Mouse (Mus musculus) stomach, embryonic 14.5 days (tissue): ENCODE measurements around the gene Ahcy. TPM values are rescaled to one million over a fixed set of nuclear protein-coding genes. Genes with fewer than 3 reads are reported as not detected.

Experiments used
- ATAC-seq: fragments of 200-750 bp; cut with Nextera tagmentation; 2 replicates; pipeline ENCODE4 v1.8.0; 2017; ENCODE audit warnings: low read depth, moderate TSS enrichment; ENCODE audit not compliant: insufficient number of reproducible peaks, insufficient read depth, low FRiP score
- H3K27ac ChIP-seq: fragments of 300-500 bp; sonication (generic); 2 replicates; pipeline ENCODE4 v1.5.1; 2014; ENCODE audit warnings: mild to moderate bottlenecking, low read length, moderate library complexity, mixed read lengths
- H3K27me3 ChIP-seq: fragments of 300-500 bp; sonication (generic); 2 replicates; pipeline ENCODE4 v1.6.1; 2014; ENCODE audit warnings: low read length, control low read depth, mixed read lengths; ENCODE audit not compliant: control insufficient read depth, insufficient read depth
- H3K36me3 ChIP-seq: fragments of 300-500 bp; sonication (generic); 2 replicates; pipeline ENCODE4 v1.6.1; 2014; ENCODE audit warnings: mild to moderate bottlenecking, control low read depth, low read length, moderate library complexity, mixed read lengths; ENCODE audit not compliant: control insufficient read depth, insufficient read depth
- H3K4me1 ChIP-seq: fragments of 300-500 bp; sonication (generic); 2 replicates; pipeline ENCODE4 v1.6.1; 2014; ENCODE audit warnings: low read length, control low read depth, mixed read lengths; ENCODE audit not compliant: control insufficient read depth, insufficient read depth
- H3K4me2 ChIP-seq: fragments of 300-500 bp; sonication (generic); replicated peaks from 2 replicates; pipeline ENCODE4 v1.6.1; 2014; ENCODE audit warnings: low read depth, low read length, control low read depth
- H3K4me3 ChIP-seq: fragments of 300-500 bp; sonication (generic); 2 replicates; pipeline ENCODE4 v1.5.1; 2014; ENCODE audit warnings: low read depth, low read length, control low read depth
- H3K9ac ChIP-seq: fragments of 300-500 bp; sonication (generic); replicated peaks from 2 replicates; pipeline ENCODE4 v1.6.1; 2014; ENCODE audit warnings: low read depth, mild to moderate bottlenecking, control low read depth, low read length, moderate library complexity, mixed read lengths
- H3K9me3 ChIP-seq: fragments of 300-500 bp; sonication (generic); 2 replicates; pipeline ENCODE4 v1.6.1; 2016; ENCODE audit warnings: low read depth, low read length, control low read depth; ENCODE audit not compliant: control insufficient read depth
- WGBS: fragments of 180-500 bp; shearing (Covaris S2); extraction: QIAGEN DNeasy Blood & Tissue Kit; methylation state at CpG from one replicate; pipeline ENCODE4 v1.1.7; 2014; 5-methylcytosine and 5-hydroxymethylcytosine counted together
- polyA plus RNA-seq: library from polyadenylated mRNA; unstranded; fragments of >200 nt; fragmentation: Nextera tagmentation; extraction: Ambion mirVana; gene quantifications from 2 replicates; pipeline ENCODE4 v1.2.1, GENCODE M21; 2014

Ahcy gene
- polyA plus RNA-seq, 1 experiment from 2014 or later = 71.9 TPM

- no peaks in the 10 kb centered on the region for H3K27me3 ChIP-seq
Observed at GRCm38 (mm10) chr2:155098720-155099380, 24.6 kb upstream of the Ahcy start.

GRCm38 (mm10) chr2:155093418-155093817 lies 19.1 kb upstream of the Ahcy start:
- 46% methylated on average over 4 of the region's 4 CpGs for WGBS
- no peak for ATAC-seq
- no peaks in the 10 kb centered on the region for H3K27me3 ChIP-seq
- H3K36me3 ChIP-seq = no peaks in the 10 kb centered on the region
- H3K27ac ChIP-seq = no peak overlapping the region
- no peaks in the 10 kb centered on the region for H3K9me3 ChIP-seq
- no peak overlapping the region for H3K4me3 ChIP-seq
- H3K4me1 ChIP-seq = 0 out of 2 replicates have a peak, but pooled peaks cover 4% of the 10 kb centered on the region
- no peak overlapping the region for H3K4me2 ChIP-seq
- no peak overlapping the region for H3K9ac ChIP-seq

More at GRCm38 (mm10) chr2:155098720-155099380, 24.6 kb upstream of the Ahcy start:
- WGBS = 87% methylated on average over 9 of the region's 9 CpGs
- Histone ChIP-seq H3K27ac (no peak overlapping the region), H3K4me3 (no peak overlapping the region), H3K9ac (no peak overlapping the region), H3K4me2 (no peak overlapping the region), H3K4me1 (no peaks in the 10 kb centered on the region), H3K36me3 (no peaks in the 10 kb centered on the region), H3K9me3 (no peaks in the 10 kb centered on the region)
- ATAC-seq = no peak

GRCm38 (mm10) chr2:155091743-155092075 lies 17.4 kb upstream of the Ahcy start:
- H3K4me1 ChIP-seq = 0 out of 2 replicates have a peak, but pooled peaks cover 4% of the 10 kb centered on the region
- H3K27me3 ChIP-seq = no peaks in the 10 kb centered on the region
- no peak overlapping the region for H3K4me3 ChIP-seq
- H3K27ac ChIP-seq = no peak overlapping the region
- H3K9ac ChIP-seq = no peak overlapping the region
- WGBS = 83% methylated on average over 3 of the region's 3 CpGs
- no peaks in the 10 kb centered on the region for H3K9me3 ChIP-seq
- H3K36me3 ChIP-seq = no peaks in the 10 kb centered on the region
- H3K4me2 ChIP-seq = no peak overlapping the region
- no peak for ATAC-seq

- H3K4me1 ChIP-seq = 0 out of 2 replicates have a peak, but pooled peaks cover 4% of the 10 kb centered on the region
- H3K4me3 ChIP-seq = no peak overlapping the region
- no peak for ATAC-seq
- WGBS = 54% methylated on average over 13 of the region's 13 CpGs
- no peaks in the 10 kb centered on the region for H3K36me3 ChIP-seq
- no peaks in the 10 kb centered on the region for H3K9me3 ChIP-seq
- no peak overlapping the region for H3K4me2 ChIP-seq
- no peak overlapping the region for H3K27ac ChIP-seq
- no peaks in the 10 kb centered on the region for H3K27me3 ChIP-seq
- no peak overlapping the region for H3K9ac ChIP-seq
Observed at GRCm38 (mm10) chr2:155090909-155091742, 16.8 kb upstream of the Ahcy start.

- 63% methylated on average over 6 of the region's 6 CpGs for WGBS
- Histone ChIP-seq H3K4me3 (no peak overlapping the region), H3K4me2 (no peak overlapping the region), H3K9me3 (no peaks in the 10 kb centered on the region), H3K27ac (no peak overlapping the region), H3K9ac (no peak overlapping the region), H3K27me3 (no peaks in the 10 kb centered on the region), H3K36me3 (no peaks in the 10 kb centered on the region), H3K4me1 (0 out of 2 replicates have a peak, but pooled peaks cover 4% of the 10 kb centered on the region)
- ATAC-seq = no peak
Observed at GRCm38 (mm10) chr2:155088264-155088663, 14.0 kb upstream of the Ahcy start.

- H3K27me3 ChIP-seq = no peaks in the 10 kb centered on the region
- H3K4me3 ChIP-seq = no peak overlapping the region
- H3K4me1 ChIP-seq = 0 out of 2 replicates have a peak, but pooled peaks cover 4% of the 10 kb centered on the region
- WGBS = 77% methylated on average over 5 of the region's 5 CpGs
- no peaks in the 10 kb centered on the region for H3K36me3 ChIP-seq
- no peak overlapping the region for H3K27ac ChIP-seq
- no peaks in the 10 kb centered on the region for H3K9me3 ChIP-seq
- no peak overlapping the region for H3K9ac ChIP-seq
- H3K4me2 ChIP-seq = no peak overlapping the region
- ATAC-seq = no peak
Observed at GRCm38 (mm10) chr2:155086328-155086727, 12.0 kb upstream of the Ahcy start.

- H3K9ac ChIP-seq = no peak overlapping the region
- H3K9me3 ChIP-seq = no peaks in the 10 kb centered on the region
- H3K4me1 ChIP-seq = no peaks in the 10 kb centered on the region
- no peaks in the 10 kb centered on the region for H3K27me3 ChIP-seq
- no peak overlapping the region for H3K27ac ChIP-seq
- no peak overlapping the region for H3K4me3 ChIP-seq
- no peaks in the 10 kb centered on the region for H3K36me3 ChIP-seq
- 85% methylated on average over 5 of the region's 5 CpGs for WGBS
- H3K4me2 ChIP-seq = no peak overlapping the region
- ATAC-seq = no peak
Observed at GRCm38 (mm10) chr2:155084546-155084945, 10.2 kb upstream of the Ahcy start.

GRCm38 (mm10) chr2:155082121-155082803 lies 8.0 kb upstream of the Ahcy start:
- H3K27me3 ChIP-seq = no peaks in the 10 kb centered on the region
- no peaks in the 10 kb centered on the region for H3K36me3 ChIP-seq
- no peak overlapping the region for H3K27ac ChIP-seq
- no peaks in the 10 kb centered on the region for H3K9me3 ChIP-seq
- peak; percentile 76; the same call in 1 of the 2 replicates for ATAC-seq
- H3K4me2 ChIP-seq = no peak overlapping the region
- no peaks in the 10 kb centered on the region for H3K4me1 ChIP-seq
- WGBS = 22% methylated on average over 8 of the region's 8 CpGs
- no peak overlapping the region for H3K9ac ChIP-seq
- no peak overlapping the region for H3K4me3 ChIP-seq
